Mouse (Mus musculus) ES-E14 (cell line): ENCODE measurements around the gene Ntrk3.

Source experiments
- CHD2 ChIP-seq: IDR thresholded peaks from 2 replicates; pipeline ENCODE4 v1.6.1; 2014; ENCODE audit warnings: mild to moderate bottlenecking, low read depth, low read length, inconsistent platforms
- MAFK ChIP-seq: IDR thresholded peaks from 2 replicates; pipeline ENCODE4 v1.6.1; 2014; ENCODE audit warnings: mild to moderate bottlenecking, low read depth, low read length, inconsistent platforms; ENCODE audit not compliant: insufficient read depth

DNA sequence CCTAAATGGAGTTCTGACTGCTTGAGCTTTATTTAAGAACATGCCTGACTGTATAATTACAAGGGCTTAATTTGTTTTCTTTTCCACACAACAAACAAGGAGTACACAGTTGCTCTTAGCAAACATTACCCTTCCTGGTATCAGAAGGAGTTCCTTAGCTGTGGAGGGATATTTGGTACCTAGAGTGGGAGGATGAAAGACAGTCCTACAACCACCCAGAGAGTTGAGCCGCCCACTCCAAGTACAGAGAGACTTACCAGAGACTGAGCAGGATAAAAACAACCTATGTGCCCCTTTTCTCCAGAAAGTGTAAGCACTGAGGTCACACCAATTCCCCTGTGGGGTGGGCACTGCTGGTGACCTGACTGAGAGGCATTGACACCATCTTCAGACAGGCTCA is 237.8 kb downstream of the Ntrk3 start:
- TF ChIP-seq MAFK (no peak), CHD2 (no peak)
